Mouse (Mus musculus) ES-E14 (cell line): ENCODE data around the gene Adora1. TPM values are rescaled to one million over a fixed set of nuclear protein-coding genes. Genes with fewer than 3 reads are reported as not detected.

Experiments used
- DNase-seq: peaks from one replicate; pipeline ENCODE4 v3.0.0-alpha.2; 2013; ENCODE audit warnings: low read depth, low spot score
- H3K27ac ChIP-seq: 2 replicates; pipeline ENCODE4 v1.5.1; 2012; ENCODE audit warnings: low read depth, mild to moderate bottlenecking, low read length, moderate library complexity, mixed read lengths; ENCODE audit not compliant: poor library complexity, insufficient read depth, severe bottlenecking
- H3K36me3 ChIP-seq: 2 replicates; pipeline ENCODE4 v1.6.1; 2012; ENCODE audit warnings: mild to moderate bottlenecking, low read length, moderate library complexity, mixed read lengths; ENCODE audit not compliant: control insufficient read depth, poor library complexity, insufficient read depth, severe bottlenecking
- H3K4me1 ChIP-seq, 2 experiments: fragments of 150-350 bp in 1 of 2; sonication (generic) in 1 of 2; 2 replicates each; pipeline ENCODE4 v1.6.1; 2012; ENCODE audit warnings: low read length in 2 of 2, mild to moderate bottlenecking in 1 of 2, mixed read lengths in 1 of 2; ENCODE audit not compliant: control insufficient read depth in 2 of 2, insufficient read depth in 2 of 2, poor library complexity in 1 of 2
- H3K4me3 ChIP-seq, 2 experiments: fragments of 150-350 bp in 1 of 2; sonication (generic) in 1 of 2; 2 replicates each; pipeline ENCODE4 v1.5.1; 2012; ENCODE audit warnings: low read length in 2 of 2, low read depth in 1 of 2, mild to moderate bottlenecking in 1 of 2, mixed read lengths in 1 of 2; ENCODE audit not compliant: insufficient read depth in 1 of 2, poor library complexity in 1 of 2, severe bottlenecking in 1 of 2
- H3K9ac ChIP-seq: 2 replicates; pipeline ENCODE4 v1.6.1; 2012; ENCODE audit warnings: low read depth, mild to moderate bottlenecking, low read length, mixed read lengths; ENCODE audit not compliant: poor library complexity, insufficient read depth, severe bottlenecking
- H3K9me3 ChIP-seq: fragments of 150-350 bp; sonication (generic); 2 replicates; pipeline ENCODE4 v1.6.1; 2012; ENCODE audit warnings: low read depth, mild to moderate bottlenecking, low read length; ENCODE audit not compliant: control insufficient read depth, insufficient read depth
- CHD2 ChIP-seq: IDR thresholded peaks from 2 replicates; pipeline ENCODE4 v1.6.1; 2014; ENCODE audit warnings: mild to moderate bottlenecking, low read depth, low read length, inconsistent platforms
- HCFC1 ChIP-seq: IDR thresholded peaks from 2 replicates; pipeline ENCODE4 v1.6.1; 2012; ENCODE audit warnings: low read length, inconsistent platforms, borderline replicate concordance; ENCODE audit not compliant: insufficient read depth
- MAFK ChIP-seq: IDR thresholded peaks from 2 replicates; pipeline ENCODE4 v1.6.1; 2014; ENCODE audit warnings: mild to moderate bottlenecking, low read depth, low read length, inconsistent platforms; ENCODE audit not compliant: insufficient read depth
- ZC3H11A ChIP-seq: IDR thresholded peaks from 2 replicates; pipeline ENCODE4 v1.6.1; 2012; ENCODE audit warnings: low read depth, mild to moderate bottlenecking, inconsistent platforms, low read length, borderline replicate concordance
- ZNF384 ChIP-seq: IDR thresholded peaks from 2 replicates; pipeline ENCODE4 v1.6.1; 2012; ENCODE audit warnings: low read depth, low read length, inconsistent platforms
- in situ Hi-C, 2 experiments: fragments of 600-800 bp; cut with MboI; formaldehyde crosslinking; loops; one replicate each; pipeline ENCODE4 v1.15.1; 2025; ENCODE audit warnings: low sequenced_read_pairs in 2 of 2, inconsistent platforms in 1 of 2; ENCODE audit not compliant: unreplicated experiment in 2 of 2
- total RNA-seq: library from RNA; depleted of rRNA; stranded (reverse); fragments of 300-350 nt; gene quantifications from 2 replicates; pipeline ENCODE4 v1.2.3, GENCODE M21; 2012

Gene Adora1
- total RNA-seq, 1 experiment: 0.58 TPM

DNA sequence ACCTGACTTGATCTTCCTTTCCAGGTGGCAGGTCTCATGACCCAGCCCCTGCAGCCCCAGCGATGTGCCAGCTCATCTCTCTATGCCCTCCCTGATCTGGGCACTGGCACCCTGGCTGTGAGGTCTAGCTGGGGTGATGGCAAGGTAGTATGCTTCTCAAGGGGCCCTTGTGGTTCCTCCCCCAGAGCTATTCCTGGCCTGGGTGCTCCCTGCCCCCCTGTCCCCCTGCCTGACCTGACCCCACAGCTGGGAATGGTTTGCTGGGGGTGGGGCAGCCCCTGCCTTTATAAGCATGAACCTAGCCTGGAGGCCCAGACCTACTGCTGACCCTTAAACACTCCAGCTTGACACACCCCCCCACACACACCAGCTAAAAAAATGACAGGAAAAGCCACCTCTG lies 42.1 kb downstream of the Adora1 start, which contains the start of gene Mybph:
Gene Mybph, plus strand, starts transcription at position 323 of the 400 bp plus-strand sequence.
- Histone ChIP-seq H3K27ac (no peak within 1 kb of the TSS), H3K9me3 (no peaks in the 10 kb centered on the region), H3K36me3 (no peaks in the 10 kb centered on the region), H3K4me1 (peaks cover 6 to 30% of the 10 kb centered on the region in 2 experiments), H3K4me3 (no peak within 1 kb of the TSS), H3K9ac (no peak within 1 kb of the TSS)
- no peak for DNase-seq
- TF ChIP-seq HCFC1: no peak
- no peak for TF ChIP-seq ZC3H11A
- no peak for TF ChIP-seq ZNF384
- no peak for TF ChIP-seq CHD2
- no peak for TF ChIP-seq MAFK
- in situ Hi-C loops: no loop called here

DNA sequence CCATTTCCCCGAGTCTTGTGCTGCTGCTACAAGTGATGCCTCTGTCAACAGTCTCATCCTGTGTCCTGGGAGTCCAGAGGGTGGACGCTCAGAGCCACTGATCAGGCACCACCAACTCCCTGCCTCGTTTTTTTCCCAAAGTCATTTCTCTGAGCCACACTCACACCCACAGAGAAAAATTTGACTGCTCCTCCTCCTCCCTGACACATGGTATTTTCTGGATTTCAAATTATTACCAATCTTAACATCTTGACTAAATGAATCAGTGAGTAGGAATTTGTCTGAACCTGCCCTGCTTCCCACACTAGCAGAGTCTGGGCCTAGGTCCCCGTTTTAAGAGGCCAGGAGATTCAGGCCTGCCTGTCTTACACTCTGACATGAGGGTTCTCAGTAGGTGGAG lies 43.2 kb downstream of the Adora1 start:
- no peak for DNase-seq

DNA sequence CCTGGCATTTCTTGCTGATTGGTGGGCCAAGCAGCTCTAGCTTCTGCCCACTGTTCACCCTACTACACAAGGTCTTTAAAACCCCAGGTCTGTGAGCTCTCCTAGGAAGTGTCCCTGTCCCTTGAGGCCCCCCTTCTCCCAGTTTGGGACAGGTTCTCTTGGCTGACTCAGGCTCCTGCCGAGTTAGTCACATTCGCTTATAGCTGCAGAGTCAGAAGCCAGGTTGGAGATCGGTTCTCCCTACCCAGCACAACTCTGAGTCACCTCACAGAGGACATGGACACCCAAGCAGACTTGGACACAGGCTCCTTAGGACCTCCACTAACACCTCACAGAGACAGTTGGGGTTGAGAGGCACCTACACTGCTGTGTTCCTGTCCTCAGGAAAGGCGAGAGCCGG lies 44.0 kb downstream of the Adora1 start:
- H3K36me3 ChIP-seq: no peaks in the 10 kb centered on the region
- peaks cover 8 to 29% of the 10 kb centered on the region in 2 experiments for H3K4me1 ChIP-seq
- H3K9me3 ChIP-seq: no peaks in the 10 kb centered on the region
- H3K9ac ChIP-seq: no peak overlapping the region
- H3K27ac ChIP-seq: no peak overlapping the region
- no peak overlapping the region for H3K4me3 ChIP-seq
- DNase-seq: no peak
- in situ Hi-C loops: no loop called here
- TF ChIP-seq HCFC1 (no peak), CHD2 (no peak), MAFK (no peak), ZNF384 (no peak), ZC3H11A (no peak)

More for the DNA sequence above, 43.2 kb downstream of the Adora1 start:
- in situ Hi-C loops: no loop called here
- peaks cover 8 to 30% of the 10 kb centered on the region in 2 experiments for H3K4me1 ChIP-seq
- no peaks in the 10 kb centered on the region for H3K9me3 ChIP-seq
- H3K36me3 ChIP-seq: no peaks in the 10 kb centered on the region
- TF ChIP-seq ZNF384 (no peak), HCFC1 (no peak), CHD2 (no peak), ZC3H11A (no peak), MAFK (no peak)
- H3K27ac ChIP-seq: no peak overlapping the region
- H3K4me3 ChIP-seq: no peak overlapping the region
- no peak overlapping the region for H3K9ac ChIP-seq

DNA sequence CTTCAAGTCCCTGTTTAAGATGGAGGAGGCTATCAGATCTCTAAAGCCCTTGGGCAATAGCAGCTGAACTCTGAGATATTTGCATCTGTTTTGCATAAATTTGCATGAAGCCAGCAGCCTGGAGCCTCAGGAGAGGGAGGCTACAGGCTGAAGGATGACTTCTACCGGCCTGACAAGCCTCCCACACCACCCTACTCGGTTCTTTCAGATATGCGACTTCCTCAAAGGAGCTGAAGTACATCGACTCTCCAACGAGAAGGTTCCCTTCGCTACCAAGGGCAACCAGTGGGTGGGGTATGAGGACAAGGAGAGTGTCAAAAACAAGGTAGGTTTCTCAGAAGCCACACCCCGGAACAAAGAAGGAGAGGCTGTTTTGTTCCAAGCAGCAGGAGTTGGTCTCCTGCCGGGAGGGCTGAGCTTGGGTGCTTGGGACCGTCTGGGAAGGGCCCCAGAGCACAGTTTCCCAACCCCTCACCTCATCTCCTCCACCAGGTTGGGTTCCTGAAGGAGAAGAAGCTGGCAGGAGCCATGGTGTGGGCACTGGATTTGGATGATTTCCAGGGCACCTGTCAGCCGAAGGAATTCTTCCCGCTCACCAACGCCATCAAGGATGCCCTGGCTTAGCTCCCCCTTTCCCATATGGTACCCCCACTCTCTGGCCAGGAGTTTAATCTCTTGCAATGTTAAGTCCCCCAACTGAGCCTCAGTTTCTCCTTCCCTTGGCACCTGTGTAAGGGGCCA lies 46.1 kb downstream of the Adora1 start:
- H3K9ac ChIP-seq: no peak overlapping the region; the same call in 1 of the 2 replicates
- H3K4me1 ChIP-seq: peaks cover 8 to 22% of the 10 kb centered on the region in 2 experiments
- H3K9me3 ChIP-seq: no peaks in the 10 kb centered on the region
- H3K36me3 ChIP-seq: no peaks in the 10 kb centered on the region
- peak overlapping the region in 1 of 2 experiments; percentile 25; a peak in 1 of 4 replicates for H3K4me3 ChIP-seq
- peak; percentile 93 for DNase-seq
- in situ Hi-C loops: no loop called here
- H3K27ac ChIP-seq: peak overlapping the region; percentile 35; the same call in 1 of the 2 replicates
- no peak for TF ChIP-seq HCFC1
- TF ChIP-seq CHD2: no peak
- TF ChIP-seq ZC3H11A: 0 out of 2 replicates have a peak, but pooled peaks have one; percentile 1
